Mouse (Mus musculus) retina, embryonic 14.5 days (tissue): ENCODE measurements around the gene Add3.

Experiments used
- DNase-seq: peaks from one replicate; pipeline ENCODE4 v3.0.0-alpha.2; 2015; ENCODE audit warnings: low spot score

Gene Add3

GRCm38 (mm10) chr19:53166367-53166766 lies 26.1 kb downstream of the Add3 start:
- no peak for DNase-seq

- DNase-seq = no peak
These were observed 28.3 kb downstream of the Add3 start for GRCm38 (mm10) chr19:53168576-53168975.

- no peak for DNase-seq
These were observed 30.4 kb downstream of the Add3 start for GRCm38 (mm10) chr19:53170651-53171050.

DNA sequence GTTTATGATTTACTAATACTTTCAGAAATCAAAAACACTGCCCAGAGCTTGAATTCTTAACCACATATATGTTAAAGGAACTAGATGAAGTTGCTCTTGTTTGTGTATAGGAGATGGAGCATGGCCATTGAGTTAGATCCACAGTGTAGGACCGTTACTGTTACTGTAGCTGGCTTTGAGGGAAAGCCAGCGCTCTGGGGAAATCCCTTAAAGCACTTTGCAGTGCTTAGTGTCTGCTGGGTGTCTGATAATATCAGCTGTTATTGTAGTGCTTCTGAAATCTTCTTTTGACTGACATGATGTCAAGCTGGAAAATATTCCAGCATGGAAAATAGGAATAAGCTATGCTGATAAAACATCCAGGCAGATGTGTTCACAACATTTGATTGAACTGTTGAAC lies 33.8 kb downstream of the Add3 start:
- no peak for DNase-seq

- DNase-seq = no peak
These were observed 35.3 kb downstream of the Add3 start for GRCm38 (mm10) chr19:53175550-53175949.

DNA sequence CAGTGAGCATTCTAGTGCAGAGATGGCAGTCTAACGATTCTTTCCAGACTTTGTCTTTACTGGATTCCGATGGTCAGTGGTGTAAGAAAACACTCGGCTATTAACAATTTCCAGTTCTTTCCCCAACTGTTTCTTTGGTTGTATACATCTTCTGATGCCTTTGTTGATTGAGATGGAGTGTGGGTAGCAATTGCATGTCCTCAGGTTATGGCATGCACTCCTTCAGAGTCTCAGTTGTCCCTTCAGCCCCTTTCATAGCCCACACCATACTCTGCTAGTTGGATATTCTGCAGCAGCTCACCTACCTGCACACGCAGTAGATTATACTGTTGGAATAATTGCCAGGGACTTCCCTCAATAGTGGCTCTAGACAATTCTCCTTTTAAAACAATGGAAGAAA lies 36.3 kb downstream of the Add3 start:
- DNase-seq = no peak

- no peak for DNase-seq
These were observed 38.6 kb downstream of the Add3 start for GRCm38 (mm10) chr19:53178611-53179528.

DNA sequence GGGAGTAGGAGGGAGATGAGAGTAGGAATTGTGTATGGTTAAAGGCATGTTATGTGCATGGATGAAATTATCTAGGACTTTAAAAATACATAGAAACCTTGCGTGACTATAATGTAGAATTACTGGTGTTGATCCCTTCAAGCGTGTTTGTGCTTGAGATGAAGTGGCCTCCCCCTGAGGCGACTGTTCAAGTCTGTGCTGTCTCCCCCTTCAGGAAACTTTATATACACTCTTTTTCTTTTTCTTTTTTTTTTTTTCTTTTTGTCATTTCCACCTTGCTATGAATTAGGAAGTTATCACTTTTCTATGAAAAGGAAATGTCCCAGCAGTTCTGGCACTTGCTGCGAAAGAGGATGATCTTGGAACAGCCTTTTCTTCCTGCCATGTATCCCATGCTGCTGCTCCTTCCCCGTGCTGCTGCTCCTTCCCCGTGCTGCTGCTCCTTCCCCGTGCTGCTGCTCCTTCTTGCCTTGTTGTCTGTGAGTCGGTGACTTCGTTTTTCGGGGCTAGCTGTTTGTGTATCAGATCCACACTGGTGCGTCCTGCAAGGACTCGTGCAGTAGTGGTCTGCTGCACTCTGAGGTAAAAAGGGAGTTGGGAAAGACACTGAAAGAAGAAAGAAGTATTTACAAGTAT lies 40.0 kb downstream of the Add3 start:
- no peak for DNase-seq

- DNase-seq = no peak
These were observed 41.0 kb downstream of the Add3 start for GRCm38 (mm10) chr19:53181003-53181861.

DNA sequence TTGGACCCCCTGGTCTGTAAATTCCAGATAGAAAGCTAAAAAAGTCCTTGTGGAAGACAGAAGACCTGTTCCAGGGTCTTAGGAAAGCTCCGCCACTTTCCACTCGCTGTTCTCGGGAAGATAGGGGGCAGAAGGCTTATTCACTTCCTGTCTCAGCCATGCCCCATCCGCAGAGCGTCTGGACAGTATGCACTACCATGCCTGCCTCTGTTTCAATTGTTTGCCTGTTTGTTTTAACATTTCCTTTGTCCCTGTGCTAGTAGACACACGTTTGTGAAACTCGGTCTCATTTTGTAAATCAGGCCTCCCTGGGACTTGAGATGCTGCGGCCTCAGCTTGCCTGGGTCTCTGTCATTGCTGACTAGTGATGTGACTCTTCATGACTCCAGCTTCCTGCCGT lies 43.4 kb downstream of the Add3 start:
- no peak for DNase-seq

DNA sequence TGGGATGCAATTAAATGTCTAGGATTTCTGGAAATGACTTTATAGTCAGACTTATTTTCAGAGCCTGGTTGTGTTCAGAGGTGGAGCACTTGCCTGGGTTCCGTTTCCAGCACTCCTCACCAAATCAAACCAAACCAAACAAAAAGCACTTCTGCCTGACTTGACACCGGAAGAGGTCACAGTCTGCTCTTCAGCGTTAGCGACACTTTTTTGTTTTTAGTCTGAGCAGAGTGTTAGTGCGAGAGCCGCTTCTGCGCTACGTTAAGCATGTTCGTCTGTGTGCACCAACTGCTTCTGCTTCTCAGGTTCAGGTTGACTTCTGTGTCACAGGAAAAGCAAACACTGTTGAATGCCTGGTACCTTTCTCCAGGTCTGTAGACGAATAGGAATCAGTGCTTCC lies 44.0 kb downstream of the Add3 start:
- DNase-seq = no peak

DNA sequence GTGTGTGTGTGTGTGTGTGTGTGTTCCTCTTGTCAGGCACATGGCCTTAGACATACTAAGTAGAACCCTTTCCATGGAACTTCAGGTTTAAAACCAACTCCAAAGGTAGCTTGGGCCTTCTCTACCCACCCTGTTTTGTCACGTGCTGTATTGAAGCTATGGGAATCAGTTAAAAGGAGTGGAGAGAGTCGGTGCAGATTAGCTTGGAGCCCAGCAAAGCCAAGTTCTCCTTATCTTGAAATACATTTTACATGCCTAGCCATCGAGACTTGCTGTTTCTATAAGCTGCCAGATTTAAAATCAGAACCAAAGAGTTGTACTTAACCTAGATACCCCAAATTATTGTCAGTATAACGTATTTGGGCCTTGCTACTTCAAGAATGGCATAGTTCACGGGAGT lies 44.7 kb downstream of the Add3 start:
- DNase-seq = no peak

- no peak for DNase-seq
These were observed 45.4 kb downstream of the Add3 start for GRCm38 (mm10) chr19:53185486-53186134.

- no peak for DNase-seq
These were observed 46.2 kb downstream of the Add3 start for GRCm38 (mm10) chr19:53186456-53186855.

- DNase-seq = no peak
These were observed 47.3 kb downstream of the Add3 start for GRCm38 (mm10) chr19:53187533-53187932.

- DNase-seq = no peak
These were observed 47.9 kb downstream of the Add3 start for GRCm38 (mm10) chr19:53188186-53188585.

GRCm38 (mm10) chr19:53188724-53189220 lies 48.5 kb downstream of the Add3 start:
- no peak for DNase-seq

GRCm38 (mm10) chr19:53189736-53190135 lies 49.5 kb downstream of the Add3 start:
- DNase-seq = no peak

- no peak for DNase-seq
These were observed 50.0 kb downstream of the Add3 start for GRCm38 (mm10) chr19:53190232-53190631.

DNA sequence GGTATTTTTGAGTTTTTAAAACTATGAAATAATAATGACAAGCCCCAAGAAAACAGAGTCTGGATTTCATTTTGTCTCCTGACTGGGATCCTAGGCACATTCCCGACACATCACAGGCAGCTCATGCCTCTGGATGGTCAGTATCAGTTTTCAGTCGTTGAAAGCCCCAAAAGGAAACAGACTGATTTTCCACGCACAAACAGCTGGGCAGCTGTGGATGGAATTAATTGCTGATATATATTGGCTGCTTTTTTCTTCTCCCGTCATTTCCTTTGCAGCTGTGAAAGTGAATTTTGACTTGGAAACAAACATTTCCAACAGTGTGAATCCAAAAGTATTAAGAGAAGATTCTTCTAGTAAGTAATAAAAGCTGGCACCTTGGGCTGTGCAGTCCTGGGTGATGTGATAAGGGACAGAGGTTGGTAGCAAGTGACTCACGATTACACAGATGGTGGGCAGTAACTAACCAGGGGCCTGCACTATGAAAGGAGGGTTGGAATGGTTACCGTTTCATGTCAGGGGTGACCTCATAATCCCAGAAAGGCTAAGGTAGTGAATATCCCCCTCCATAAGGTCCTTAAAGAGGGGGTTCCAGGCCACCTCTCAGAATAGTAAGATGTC lies 51.7 kb downstream of the Add3 start:
- DNase-seq = no peak

- DNase-seq = no peak
These were observed 52.9 kb downstream of the Add3 start for GRCm38 (mm10) chr19:53193190-53193589.
